Mouse (Mus musculus) neural tube, embryonic 14.5 days (tissue): ENCODE results near the gene Ppm1h. TPM values are rescaled to one million over a fixed set of nuclear protein-coding genes. Genes with fewer than 3 reads are reported as not detected.

Experiments
- ATAC-seq: fragments of 200-750 bp; cut with Nextera tagmentation; 2 replicates; pipeline ENCODE4 v1.8.0; 2017; ENCODE audit warnings: low read depth, mild to moderate bottlenecking, moderate TSS enrichment, moderate library complexity
- H3K27ac ChIP-seq: fragments of 300-500 bp; sonication (generic); 2 replicates; pipeline ENCODE4 v1.5.1; 2014; ENCODE audit warnings: low read depth, mild to moderate bottlenecking, control low read depth, low read length, moderate library complexity, mixed read lengths
- H3K27me3 ChIP-seq: fragments of 300-500 bp; sonication (generic); 2 replicates; pipeline ENCODE4 v1.6.1; 2014; ENCODE audit warnings: low read length; ENCODE audit not compliant: control insufficient read depth, insufficient read depth
- H3K36me3 ChIP-seq: fragments of 300-500 bp; sonication (generic); 2 replicates; pipeline ENCODE4 v1.6.1; 2014; ENCODE audit warnings: low read length, mixed read lengths; ENCODE audit not compliant: control insufficient read depth, insufficient read depth
- H3K4me1 ChIP-seq: fragments of 300-500 bp; sonication (generic); 2 replicates; pipeline ENCODE4 v1.6.1; 2014; ENCODE audit warnings: low read length; ENCODE audit not compliant: control insufficient read depth, insufficient read depth
- H3K4me2 ChIP-seq: fragments of 300-500 bp; sonication (generic); 2 replicates; pipeline ENCODE4 v1.6.1; 2014; ENCODE audit warnings: mild to moderate bottlenecking, low read depth, low read length, control low read depth
- H3K4me3 ChIP-seq: fragments of 300-500 bp; sonication (generic); 2 replicates; pipeline ENCODE4 v1.5.1; 2014; ENCODE audit warnings: low read depth, low read length, control low read depth, mixed read lengths
- H3K9ac ChIP-seq: fragments of 300-500 bp; sonication (generic); replicated peaks from 2 replicates; pipeline ENCODE4 v1.6.1; 2014; ENCODE audit warnings: low read depth, mild to moderate bottlenecking, control low read depth, low read length, mixed read lengths
- H3K9me3 ChIP-seq: fragments of 300-500 bp; sonication (generic); 2 replicates; pipeline ENCODE4 v1.6.1; 2016; ENCODE audit warnings: low read length; ENCODE audit not compliant: control insufficient read depth
- WGBS: fragments of 180-500 bp; shearing (Covaris S2); extraction: QIAGEN DNeasy Blood & Tissue Kit; methylation state at CpG from one replicate; pipeline ENCODE4 v1.1.7; 2014; 5-methylcytosine and 5-hydroxymethylcytosine counted together
- polyA plus RNA-seq: library from polyadenylated mRNA; unstranded; fragments of >200 nt; fragmentation: Nextera tagmentation; extraction: Ambion mirVana; gene quantifications from 2 replicates; pipeline ENCODE4 v1.2.1, GENCODE M21; 2014

The Ppm1h gene
- polyA plus RNA-seq, 1 experiment from 2014 or later: 41.5 TPM

GRCm38 (mm10) chr10:122909406-122910032 lies 231.0 kb downstream of the Ppm1h start:
- H3K27ac ChIP-seq: no peak overlapping the region
- no peak overlapping the region for H3K9ac ChIP-seq
- H3K27me3 ChIP-seq: no peaks in the 10 kb centered on the region
- no peaks in the 10 kb centered on the region for H3K36me3 ChIP-seq
- no peak overlapping the region for H3K4me3 ChIP-seq
- no peak overlapping the region for H3K4me2 ChIP-seq
- whole genome bisulfite sequencing: 85% methylated on average over 9 of the region's 9 CpGs
- H3K4me1 ChIP-seq: peaks cover 13% of the 10 kb centered on the region; the same call in 1 of the 2 replicates
- H3K9me3 ChIP-seq: no peaks in the 10 kb centered on the region
- no peak for ATAC-seq

- ATAC-seq: no peak
- Histone ChIP-seq H3K4me3 (no peak overlapping the region), H3K27me3 (no peaks in the 10 kb centered on the region), H3K27ac (0 out of 2 replicates have a peak overlapping the region, but pooled peaks have one; percentile 48), H3K9ac (no peak overlapping the region), H3K9me3 (no peaks in the 10 kb centered on the region), H3K4me2 (no peak overlapping the region), H3K4me1 (peaks cover 13% of the 10 kb centered on the region; the same call in 1 of the 2 replicates), H3K36me3 (no peaks in the 10 kb centered on the region)
- 19% methylated on average over 8 of the region's 8 CpGs for WGBS
Observed at GRCm38 (mm10) chr10:122910798-122911225, 232.2 kb downstream of the Ppm1h start.

- Histone ChIP-seq H3K36me3 (no peaks in the 10 kb centered on the region), H3K9ac (no peak overlapping the region), H3K4me3 (no peak overlapping the region), H3K27me3 (no peaks in the 10 kb centered on the region), H3K4me1 (peaks cover 13% of the 10 kb centered on the region; the same call in 1 of the 2 replicates), H3K4me2 (no peak overlapping the region), H3K9me3 (no peaks in the 10 kb centered on the region), H3K27ac (peak overlapping the region; percentile 48; the same call in 1 of the 2 replicates)
- 63% methylated on average over 8 of the region's 8 CpGs for WGBS
- ATAC-seq: no peak
Observed at GRCm38 (mm10) chr10:122911668-122912067, 233.1 kb downstream of the Ppm1h start.

- no peak overlapping the region for H3K4me2 ChIP-seq
- H3K4me1 ChIP-seq: peaks cover 13% of the 10 kb centered on the region; the same call in 1 of the 2 replicates
- H3K9me3 ChIP-seq: no peaks in the 10 kb centered on the region
- no peak overlapping the region; the same call in 1 of the 2 replicates for H3K27ac ChIP-seq
- H3K36me3 ChIP-seq: no peaks in the 10 kb centered on the region
- H3K9ac ChIP-seq: no peak overlapping the region
- H3K27me3 ChIP-seq: no peaks in the 10 kb centered on the region
- H3K4me3 ChIP-seq: no peak overlapping the region
- WGBS: 34% methylated on average over 10 of the region's 12 CpGs
- no peak for ATAC-seq
Observed at GRCm38 (mm10) chr10:122912086-122912690, 233.6 kb downstream of the Ppm1h start.

- Histone ChIP-seq H3K4me3 (no peak overlapping the region), H3K9ac (no peak overlapping the region), H3K27ac (peak overlapping the region; percentile 78), H3K36me3 (no peaks in the 10 kb centered on the region), H3K4me1 (peaks cover 13% of the 10 kb centered on the region; the same call in 1 of the 2 replicates), H3K9me3 (no peaks in the 10 kb centered on the region), H3K27me3 (no peaks in the 10 kb centered on the region), H3K4me2 (no peak overlapping the region)
- ATAC-seq: peak; percentile 84; the same call in 1 of the 2 replicates
- WGBS: 16% methylated on average over 19 of the region's 19 CpGs
Observed at GRCm38 (mm10) chr10:122912701-122913368, 234.3 kb downstream of the Ppm1h start.

- Histone ChIP-seq H3K9ac (no peak overlapping the region), H3K4me3 (no peak overlapping the region), H3K4me2 (no peak overlapping the region), H3K4me1 (peaks cover 13% of the 10 kb centered on the region; the same call in 1 of the 2 replicates), H3K36me3 (no peaks in the 10 kb centered on the region), H3K27me3 (no peaks in the 10 kb centered on the region), H3K27ac (peak overlapping the region; percentile 78), H3K9me3 (no peaks in the 10 kb centered on the region)
- no peak for ATAC-seq
- 45% methylated on average over 11 of the region's 11 CpGs for WGBS
Observed at GRCm38 (mm10) chr10:122913393-122913792, 234.8 kb downstream of the Ppm1h start.

GRCm38 (mm10) chr10:122915905-122916304 lies 237.3 kb downstream of the Ppm1h start:
- Histone ChIP-seq H3K9me3 (no peaks in the 10 kb centered on the region), H3K4me3 (no peak overlapping the region), H3K27ac (no peak overlapping the region), H3K36me3 (no peaks in the 10 kb centered on the region), H3K27me3 (no peaks in the 10 kb centered on the region), H3K9ac (no peak overlapping the region), H3K4me2 (no peak overlapping the region), H3K4me1 (peaks cover 13% of the 10 kb centered on the region; the same call in 1 of the 2 replicates)
- WGBS: 85% methylated on average over 8 of the region's 8 CpGs
- no peak for ATAC-seq

GRCm38 (mm10) chr10:122917648-122918324 lies 239.2 kb downstream of the Ppm1h start:
- peaks cover under 1% of the 10 kb centered on the region; the same call in 1 of the 2 replicates for H3K4me1 ChIP-seq
- H3K4me2 ChIP-seq: no peak overlapping the region
- no peaks in the 10 kb centered on the region for H3K36me3 ChIP-seq
- no peaks in the 10 kb centered on the region for H3K27me3 ChIP-seq
- no peak overlapping the region for H3K4me3 ChIP-seq
- no peak overlapping the region for H3K9ac ChIP-seq
- H3K9me3 ChIP-seq: no peaks in the 10 kb centered on the region
- 78% methylated on average over 14 of the region's 14 CpGs for whole genome bisulfite sequencing
- ATAC-seq: no peak
- H3K27ac ChIP-seq: peak overlapping the region; percentile 22; the same call in 1 of the 2 replicates
